Mouse (Mus musculus) embryonic facial prominence, embryonic 11.5 days (tissue): ENCODE measurements around the gene Crcp. TPM values are rescaled to one million over a fixed set of nuclear protein-coding genes. Genes with fewer than 3 reads are reported as not detected.
A peak's percentile ranks its signal among the peaks of the same experiment; 100 is the strongest.

ENCODE experiments used
- ATAC-seq: fragments of 200-750 bp; cut with Nextera tagmentation; replicated peaks from 2 replicates; pipeline ENCODE4 v1.8.0; 2017; ENCODE audit warnings: low read depth; ENCODE audit not compliant: insufficient number of reproducible peaks, low FRiP score, low TSS enrichment
- DNase-seq: peaks from one replicate; pipeline ENCODE4 v3.0.0-alpha.2; 2015; ENCODE audit warnings: low spot score
- H3K27ac ChIP-seq: fragments of 300-500 bp; sonication (generic); replicated peaks from 2 replicates; pipeline ENCODE4 v1.5.1; 2014; ENCODE audit warnings: mild to moderate bottlenecking, low read depth, low read length, control low read depth
- H3K27me3 ChIP-seq: fragments of 300-500 bp; sonication (generic); 2 replicates; pipeline ENCODE4 v1.6.1; 2014; ENCODE audit warnings: mild to moderate bottlenecking, low read length, moderate library complexity, mixed read lengths; ENCODE audit not compliant: control insufficient read depth, insufficient read depth
- H3K36me3 ChIP-seq: fragments of 300-500 bp; sonication (generic); replicated peaks from 2 replicates; pipeline ENCODE4 v1.6.1; 2014; ENCODE audit warnings: low read depth, mild to moderate bottlenecking, low read length, moderate library complexity, mixed read lengths; ENCODE audit not compliant: control insufficient read depth, insufficient read depth
- H3K4me1 ChIP-seq: fragments of 300-500 bp; sonication (generic); 2 replicates; pipeline ENCODE4 v1.6.1; 2014; ENCODE audit warnings: low read length, mixed read lengths; ENCODE audit not compliant: control insufficient read depth, insufficient read depth
- H3K4me2 ChIP-seq: fragments of 300-500 bp; sonication (generic); 2 replicates; pipeline ENCODE4 v1.6.1; 2014; ENCODE audit warnings: low read depth, mild to moderate bottlenecking, control low read depth, low read length, moderate library complexity
- H3K4me3 ChIP-seq: fragments of 300-500 bp; sonication (generic); 2 replicates; pipeline ENCODE4 v1.5.1; 2014; ENCODE audit warnings: low read depth, low read length, control low read depth
- H3K9ac ChIP-seq: fragments of 300-500 bp; sonication (generic); replicated peaks from 2 replicates; pipeline ENCODE4 v1.6.1; 2014; ENCODE audit warnings: mild to moderate bottlenecking, control low read depth, low read length
- H3K9me3 ChIP-seq: fragments of 300-500 bp; sonication (generic); replicated peaks from 2 replicates; pipeline ENCODE4 v1.6.1; 2016; ENCODE audit warnings: mild to moderate bottlenecking, low read length, inconsistent platforms, mixed read lengths; ENCODE audit not compliant: control insufficient read depth
- WGBS: fragments of 180-500 bp; shearing (Covaris S2); extraction: QIAGEN DNeasy Blood & Tissue Kit; methylation state at CpG from one replicate; pipeline ENCODE4 v1.1.7; 2014; 5-methylcytosine and 5-hydroxymethylcytosine counted together
- polyA plus RNA-seq: library from polyadenylated mRNA; unstranded; fragments of >200 nt; fragmentation: Nextera tagmentation; extraction: Ambion mirVana; gene quantifications from 2 replicates; pipeline ENCODE4 v1.2.1, GENCODE M21; 2014

The Crcp gene
- polyA plus RNA-seq, 1 experiment from 2014 or later = 30.9 TPM

DNA sequence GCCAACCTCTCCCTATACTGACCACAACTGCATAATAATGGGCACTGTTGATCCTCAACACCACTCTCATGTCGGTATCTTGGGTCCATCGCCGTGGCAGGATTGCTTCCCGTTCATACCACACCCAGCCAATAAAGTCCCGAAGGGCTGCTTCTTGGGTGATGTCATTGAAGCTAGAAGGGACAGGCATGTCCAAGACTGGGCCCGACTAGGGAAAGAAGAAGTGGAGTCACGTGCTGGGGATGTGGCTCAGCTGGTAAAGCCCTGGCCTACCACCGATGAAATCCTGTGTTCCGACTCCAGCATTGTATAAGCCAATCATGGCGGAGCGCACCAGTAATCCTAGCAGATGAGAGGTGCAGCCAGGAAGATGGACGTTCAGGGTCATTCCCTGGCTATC, 28.4 kb upstream of the Crcp start:
- DNase-seq = no peak
- H3K27ac ChIP-seq = no peak overlapping the region
- H3K9me3 ChIP-seq = no peaks in the 10 kb centered on the region
- H3K9ac ChIP-seq = no peak overlapping the region
- WGBS = 95% methylated on average over 12 of the region's 12 CpGs
- no peak overlapping the region for H3K4me2 ChIP-seq
- no peak for ATAC-seq
- no peak overlapping the region for H3K4me3 ChIP-seq
- H3K27me3 ChIP-seq = no peaks in the 10 kb centered on the region
- no peaks in the 10 kb centered on the region for H3K4me1 ChIP-seq
- no peaks in the 10 kb centered on the region for H3K36me3 ChIP-seq

DNA sequence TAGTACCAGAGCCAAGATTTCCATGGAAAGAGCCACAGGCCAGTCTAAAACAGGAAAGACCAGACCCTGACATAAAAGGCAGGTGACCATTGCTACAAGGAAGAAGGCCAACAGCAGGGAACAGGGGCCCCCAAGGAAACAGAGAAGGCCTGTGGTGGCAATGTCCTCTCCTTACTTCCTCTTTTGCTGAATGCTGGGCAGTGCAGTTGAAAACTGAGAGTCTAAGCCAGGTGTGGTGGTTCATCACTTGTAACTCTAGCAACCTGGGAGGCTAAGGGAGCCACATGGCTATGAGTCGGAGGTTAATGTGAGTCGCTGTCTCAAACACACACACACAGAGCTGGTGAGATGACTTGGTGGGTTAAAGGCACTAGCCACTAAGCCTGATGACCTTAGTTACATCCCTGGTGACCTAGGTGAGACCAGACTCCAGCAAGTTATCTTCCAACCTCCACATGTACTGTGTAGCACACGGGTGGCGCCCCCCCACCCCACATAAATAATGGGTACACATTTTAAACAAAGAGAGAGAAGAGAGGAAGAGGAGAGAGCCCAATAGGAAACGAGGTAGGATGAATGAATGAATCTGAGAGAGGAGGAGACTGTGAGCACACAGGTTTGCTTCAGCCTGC, 27.6 kb upstream of the Crcp start:
- Histone ChIP-seq H3K4me2 (peak overlapping the region; percentile 88; the same call in 1 of the 2 replicates), H3K27me3 (no peaks in the 10 kb centered on the region), H3K9ac (peak overlapping the region; percentile 79), H3K4me3 (peak overlapping the region; percentile 61), H3K27ac (no peak overlapping the region), H3K9me3 (no peaks in the 10 kb centered on the region), H3K36me3 (no peaks in the 10 kb centered on the region), H3K4me1 (no peaks in the 10 kb centered on the region)
- no peak for ATAC-seq
- WGBS = 64% methylated on average over 5 of the region's 5 CpGs
- DNase-seq = no peak

DNA sequence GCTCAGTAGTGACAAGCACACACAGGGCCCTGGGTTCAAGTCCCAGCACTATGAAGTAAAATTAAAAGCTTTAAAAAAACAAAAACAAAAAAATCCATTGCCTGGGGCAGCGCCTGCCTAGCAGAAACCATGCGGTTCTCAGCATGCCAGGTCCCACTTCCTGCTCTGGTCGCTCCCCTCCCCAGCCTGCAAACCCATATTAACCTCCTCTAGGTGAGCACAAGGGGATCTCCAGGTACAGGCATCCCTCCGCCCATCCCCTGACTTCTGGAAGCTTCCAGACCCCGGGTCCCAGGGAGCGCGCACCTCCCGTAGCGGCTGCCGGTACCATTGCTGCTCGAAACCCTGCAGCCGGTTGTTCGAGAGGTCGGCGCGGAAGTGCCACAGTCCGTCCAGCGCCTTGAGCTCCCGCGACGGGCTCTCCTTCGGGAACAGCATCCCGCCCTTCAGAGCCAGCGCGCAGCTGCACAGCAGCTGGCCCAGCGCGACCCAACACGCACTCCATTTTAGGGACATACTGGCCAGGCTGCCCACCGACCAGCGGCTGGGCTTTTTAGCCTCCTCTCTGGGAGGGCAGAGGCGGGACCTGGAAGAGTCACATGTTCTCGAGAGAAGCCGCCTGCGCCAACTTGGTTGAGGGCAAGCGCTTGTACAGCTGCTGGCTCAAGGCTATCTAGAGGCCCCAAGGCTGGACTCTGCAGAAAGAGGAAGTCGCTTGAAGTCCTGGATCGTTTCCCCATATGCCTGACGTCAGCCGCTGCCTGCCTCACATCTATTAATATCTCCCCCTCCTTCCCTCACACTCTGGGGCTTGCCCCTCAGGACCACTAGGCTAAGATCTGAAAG, 26.6 kb upstream of the Crcp start, which contains the start of gene Gusb:
Gene Gusb, minus strand, starts transcription at position 749 of the 846 bp plus-strand sequence.
- Histone ChIP-seq H3K27ac (peak within 1 kb of the TSS; percentile 47; the same call in 1 of the 2 replicates), H3K27me3 (no peaks in the 10 kb centered on the region), H3K9me3 (no peaks in the 10 kb centered on the region), H3K9ac (peak within 1 kb of the TSS; percentile 79), H3K36me3 (no peaks in the 10 kb centered on the region), H3K4me1 (no peaks in the 10 kb centered on the region), H3K4me2 (peak within 1 kb of the TSS; percentile 88), H3K4me3 (peak within 1 kb of the TSS; percentile 61)
- DNase-seq (peak; percentile 84), ATAC-seq (peak; percentile 80)
- under 1% methylated on average over 39 of the region's 39 CpGs for WGBS

DNA sequence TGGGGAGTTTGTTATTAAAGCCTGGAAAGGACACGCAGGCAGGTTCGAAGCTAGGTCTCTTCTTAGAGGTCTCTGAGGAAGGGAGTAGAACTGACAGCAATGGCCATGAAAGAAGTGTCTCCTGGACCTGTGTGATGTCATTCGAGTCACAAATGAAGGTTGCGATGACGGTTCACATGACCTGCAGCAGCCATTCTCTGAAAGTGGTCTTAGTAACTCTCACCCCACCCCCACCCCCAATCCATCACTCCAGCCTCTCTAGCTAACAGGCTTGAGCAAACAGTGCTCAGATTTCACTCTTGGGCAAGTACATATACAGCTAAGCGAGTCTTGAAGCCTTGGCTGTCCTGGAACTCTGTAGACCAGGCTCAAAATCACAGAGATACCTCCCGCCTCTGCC, 25.9 kb upstream of the Crcp start:
- Histone ChIP-seq H3K4me2 (peak overlapping the region; percentile 88; the same call in 1 of the 2 replicates), H3K9ac (peak overlapping the region; percentile 79), H3K9me3 (no peaks in the 10 kb centered on the region), H3K4me1 (no peaks in the 10 kb centered on the region), H3K27ac (no peak overlapping the region), H3K36me3 (no peaks in the 10 kb centered on the region), H3K27me3 (no peaks in the 10 kb centered on the region), H3K4me3 (no peak overlapping the region)
- ATAC-seq = no peak
- peak; percentile 27 for DNase-seq
- 53% methylated on average over 7 of the region's 7 CpGs for WGBS

DNA sequence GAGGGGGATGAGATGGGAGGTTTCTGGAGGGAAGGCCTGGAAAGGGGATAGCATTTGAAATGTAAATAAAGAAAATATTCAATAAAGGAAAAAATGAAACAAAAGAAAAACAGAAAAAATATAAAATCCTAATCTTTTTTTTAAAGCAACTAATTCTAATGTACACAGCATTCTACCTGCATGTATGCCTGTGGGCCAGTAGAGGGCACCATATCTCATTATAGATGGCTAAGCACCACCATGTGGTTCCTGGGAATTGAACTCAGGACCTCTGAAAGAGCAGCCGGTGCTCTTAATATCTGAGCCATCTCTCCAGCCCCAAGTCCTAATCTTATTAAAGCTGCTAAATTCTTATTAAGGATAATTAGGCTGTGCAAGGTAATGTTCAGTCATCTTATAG, 21.7 kb upstream of the Crcp start:
- Histone ChIP-seq H3K4me2 (no peak overlapping the region), H3K36me3 (peaks cover 3% of the 10 kb centered on the region), H3K9ac (no peak overlapping the region), H3K4me3 (no peak overlapping the region), H3K4me1 (no peaks in the 10 kb centered on the region), H3K27ac (no peak overlapping the region), H3K9me3 (peaks cover 3% of the 10 kb centered on the region; the same call in 1 of the 2 replicates), H3K27me3 (no peaks in the 10 kb centered on the region)
- ATAC-seq (no peak), DNase-seq (no peak)
- 82% methylated on average over 1 of the region's 1 CpGs for WGBS

DNA sequence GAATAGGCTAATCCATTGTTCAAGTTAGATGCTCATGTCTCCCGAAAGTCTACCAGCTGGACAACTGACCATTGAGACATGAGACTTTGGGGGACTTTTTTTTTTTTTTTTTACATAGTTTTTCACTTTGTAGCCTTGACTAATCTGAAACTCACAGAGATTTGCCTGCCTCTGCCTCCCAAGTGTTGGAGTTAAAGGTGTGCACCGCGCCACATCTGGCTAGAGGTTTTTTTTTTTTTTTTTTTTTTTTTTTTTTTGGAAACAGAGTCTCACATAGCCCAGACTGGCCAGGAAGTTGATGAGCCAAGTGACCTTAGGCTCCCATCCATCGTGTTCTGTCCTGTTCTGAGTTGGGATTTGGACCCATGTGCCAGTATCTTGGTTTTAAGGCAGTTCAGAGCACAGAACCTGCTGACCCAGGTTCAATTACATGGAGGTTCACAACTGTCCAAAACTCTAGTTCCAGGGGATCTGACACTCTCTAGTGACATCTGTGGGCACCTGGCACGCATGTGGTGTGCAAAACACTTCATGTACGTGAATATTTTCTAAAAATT, 21.0 kb upstream of the Crcp start:
- Histone ChIP-seq H3K4me3 (no peak overlapping the region), H3K27ac (no peak overlapping the region), H3K9ac (no peak overlapping the region), H3K27me3 (no peaks in the 10 kb centered on the region), H3K36me3 (peaks cover 3% of the 10 kb centered on the region), H3K9me3 (peaks cover 3% of the 10 kb centered on the region; the same call in 1 of the 2 replicates), H3K4me1 (no peaks in the 10 kb centered on the region), H3K4me2 (no peak overlapping the region)
- no peak for DNase-seq
- 81% methylated on average over 6 of the region's 6 CpGs for WGBS
- ATAC-seq = no peak

DNA sequence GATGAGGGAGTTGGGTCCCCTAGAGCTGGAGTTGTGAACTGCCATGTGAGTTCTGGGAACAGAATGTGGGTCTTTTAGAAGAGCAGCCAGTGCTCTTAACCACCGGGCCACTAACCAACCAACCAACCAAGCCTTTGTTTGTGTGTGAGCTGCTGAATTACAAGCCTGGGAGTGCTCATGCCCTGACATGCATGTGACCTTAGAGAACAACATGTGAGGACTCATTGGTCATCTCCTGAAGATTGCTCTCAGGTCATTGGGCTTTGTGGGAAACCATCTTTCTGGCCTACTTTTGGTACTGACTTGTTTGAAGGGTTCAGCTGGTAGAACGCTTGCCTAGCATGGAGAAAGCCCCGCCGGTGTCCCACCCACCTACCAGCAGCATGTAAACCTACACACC, 19.3 kb upstream of the Crcp start:
- Histone ChIP-seq H3K4me3 (no peak overlapping the region), H3K9ac (no peak overlapping the region), H3K9me3 (peaks cover 3% of the 10 kb centered on the region; the same call in 1 of the 2 replicates), H3K27ac (no peak overlapping the region), H3K27me3 (no peaks in the 10 kb centered on the region), H3K36me3 (peaks cover 3% of the 10 kb centered on the region), H3K4me2 (no peak overlapping the region), H3K4me1 (no peaks in the 10 kb centered on the region)
- ATAC-seq (no peak), DNase-seq (no peak)
- 98% methylated on average over 4 of the region's 4 CpGs for WGBS

DNA sequence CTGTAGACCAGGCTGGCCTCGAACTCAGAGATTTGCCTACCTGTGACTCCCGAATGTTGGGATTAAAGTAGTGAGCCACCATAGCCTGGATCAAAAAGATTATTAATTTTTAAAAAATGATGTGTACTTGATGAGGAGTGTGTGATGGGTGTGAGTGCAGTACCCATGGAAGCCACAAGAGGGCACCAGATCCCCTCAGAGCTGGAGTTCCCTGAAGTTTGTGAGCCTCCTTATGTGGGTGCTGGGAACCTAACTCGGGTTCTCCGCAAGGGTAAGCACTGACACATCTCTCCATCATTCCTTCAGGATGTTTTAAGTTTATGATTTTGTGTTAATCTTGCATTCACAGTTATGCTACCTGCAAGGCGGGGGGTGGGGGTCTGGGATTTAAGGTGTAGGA, 18.1 kb upstream of the Crcp start:
- peaks cover 3% of the 10 kb centered on the region; the same call in 1 of the 2 replicates for H3K9me3 ChIP-seq
- no peaks in the 10 kb centered on the region for H3K27me3 ChIP-seq
- no peak overlapping the region for H3K27ac ChIP-seq
- H3K36me3 ChIP-seq = peaks cover 3% of the 10 kb centered on the region
- 89% methylated on average over 5 of the region's 5 CpGs for WGBS
- ATAC-seq (no peak), DNase-seq (no peak)
- H3K4me1 ChIP-seq = no peaks in the 10 kb centered on the region
- H3K4me3 ChIP-seq = no peak overlapping the region
- H3K4me2 ChIP-seq = no peak overlapping the region
- H3K9ac ChIP-seq = no peak overlapping the region
